Mouse (Mus musculus): ENCODE measurements around the gene Akip1. TPM values are rescaled to one million over a fixed set of nuclear protein-coding genes. Genes with fewer than 3 reads are reported as not detected.

The Akip1 gene
- total and polyA plus RNA-seq, 2 experiments from 2014 or later: 15.5 to 17.5 TPM

DNA sequence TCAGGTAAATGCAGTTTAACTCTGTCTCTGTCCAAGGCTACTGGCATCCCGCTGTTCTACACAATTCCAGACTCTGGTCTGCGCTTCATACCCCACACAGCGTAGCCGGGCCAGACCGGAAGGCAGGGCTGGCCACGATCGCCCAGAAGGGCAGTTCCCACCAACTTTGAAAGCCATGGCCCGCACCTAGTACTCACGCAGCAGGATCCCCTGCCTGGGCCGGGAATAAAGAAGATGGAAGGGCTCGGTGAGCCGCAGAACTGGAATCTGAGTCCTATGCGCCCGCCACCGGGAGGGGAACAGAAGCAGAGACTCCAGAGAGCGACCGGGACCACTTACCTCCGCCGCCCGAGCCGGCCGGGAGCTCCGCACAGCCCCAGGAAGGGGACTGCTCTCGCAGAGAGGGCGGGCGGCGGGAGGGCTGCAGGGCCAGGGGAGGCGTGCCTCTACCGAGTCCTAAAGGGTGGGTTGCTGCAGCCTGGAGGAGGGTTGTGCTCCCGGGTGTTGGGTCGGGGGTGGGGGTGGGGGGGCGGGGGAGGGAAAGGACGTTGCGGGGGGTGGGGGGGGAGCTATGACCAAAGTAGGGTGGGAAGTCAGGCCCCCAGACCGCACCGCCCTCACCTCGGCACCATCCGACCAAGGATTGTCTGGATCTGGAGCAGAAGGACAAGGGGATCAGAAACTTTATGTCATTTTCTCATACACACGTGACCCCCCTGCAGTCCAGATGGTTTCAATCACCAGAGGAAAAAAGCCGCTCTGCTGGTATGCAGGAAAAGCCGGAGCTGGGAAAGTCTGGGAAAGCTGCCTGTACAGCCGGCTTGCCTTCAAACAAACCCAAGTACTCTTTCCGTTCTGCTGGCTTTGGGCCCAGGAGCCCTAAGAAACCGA is 31.7 kb upstream of the Akip1 start:
- Histone ChIP-seq H3K9ac (peak overlapping the region; percentile 62), H3K4me1 (ENCODE audit: insufficient read depth) (no peaks in the 10 kb centered on the region; the same call in 1 of the 2 replicates), H3K4me3 (ENCODE audit: low read depth, low read length) (peak overlapping the region; percentile 56), H3K36me3 (ENCODE audit: insufficient read depth) (no peaks in the 10 kb centered on the region), H3K27ac (ENCODE audit: low read depth, low read length) (peak overlapping the region; percentile 67; the same call in 1 of the 2 replicates), H3K9me3 (ENCODE audit: low read length) (no peaks in the 10 kb centered on the region), H3K27me3 (ENCODE audit: insufficient read depth, low read length) (no peaks in the 10 kb centered on the region), H3K4me2 (ENCODE audit: low read depth) (peak overlapping the region; percentile 97)
- WGBS: under 1% methylated on average over 39 of the region's 44 CpGs
- TF ChIP-seq CTCF (IDR thresholded peaks at IDR 0.05; ENCODE audit: low read depth): no peak
- DNase-seq (peak; percentile 86), ATAC-seq (peak; percentile 92)

DNA sequence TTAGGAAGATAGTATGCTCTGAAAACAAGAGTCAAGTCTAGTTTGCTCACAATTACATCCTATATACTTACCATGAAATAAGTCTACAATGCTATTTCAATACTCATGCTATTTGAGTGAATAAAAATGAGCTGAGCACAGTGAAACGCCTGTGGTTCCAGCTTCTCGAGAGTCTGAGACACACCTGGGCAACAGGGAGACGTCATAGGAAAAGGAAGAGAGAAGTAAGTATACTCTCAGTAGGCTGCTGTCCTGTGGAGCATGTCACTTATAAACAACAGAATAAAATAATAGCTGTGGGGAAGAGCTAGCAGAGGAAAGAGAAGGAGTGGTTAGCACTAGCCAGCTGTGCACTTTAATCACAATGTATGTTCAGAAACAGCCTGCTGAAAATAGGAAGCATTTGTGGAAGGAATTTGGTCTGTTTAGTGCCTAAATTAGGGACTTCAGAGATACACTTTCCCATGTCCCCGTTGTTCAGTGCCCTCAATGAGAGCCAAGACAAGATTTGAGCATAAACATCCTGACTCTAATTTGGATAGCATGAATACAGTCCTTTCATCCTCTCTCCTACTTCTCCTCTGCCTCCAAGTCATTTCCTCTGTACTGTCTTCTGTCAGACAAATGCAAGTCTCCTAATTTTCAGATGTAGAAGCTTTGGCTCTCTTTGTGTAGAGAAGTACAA is 28.4 kb upstream of the Akip1 start:
- Histone ChIP-seq H3K9me3 (ENCODE audit: low read length) (no peaks in the 10 kb centered on the region), H3K4me2 (ENCODE audit: low read depth) (no peak overlapping the region), H3K27me3 (ENCODE audit: insufficient read depth, low read length) (no peaks in the 10 kb centered on the region), H3K27ac (ENCODE audit: low read depth, low read length) (no peak overlapping the region), H3K4me3 (ENCODE audit: low read depth, low read length) (no peak overlapping the region), H3K9ac (no peak overlapping the region), H3K4me1 (ENCODE audit: insufficient read depth) (no peaks in the 10 kb centered on the region; the same call in 1 of the 2 replicates), H3K36me3 (ENCODE audit: insufficient read depth) (no peaks in the 10 kb centered on the region)
- no peak for TF ChIP-seq CTCF (IDR thresholded peaks at IDR 0.05; ENCODE audit: low read depth)
- no peak for DNase-seq
- no peak for ATAC-seq
- WGBS: 69% methylated on average over 4 of the region's 4 CpGs

DNA sequence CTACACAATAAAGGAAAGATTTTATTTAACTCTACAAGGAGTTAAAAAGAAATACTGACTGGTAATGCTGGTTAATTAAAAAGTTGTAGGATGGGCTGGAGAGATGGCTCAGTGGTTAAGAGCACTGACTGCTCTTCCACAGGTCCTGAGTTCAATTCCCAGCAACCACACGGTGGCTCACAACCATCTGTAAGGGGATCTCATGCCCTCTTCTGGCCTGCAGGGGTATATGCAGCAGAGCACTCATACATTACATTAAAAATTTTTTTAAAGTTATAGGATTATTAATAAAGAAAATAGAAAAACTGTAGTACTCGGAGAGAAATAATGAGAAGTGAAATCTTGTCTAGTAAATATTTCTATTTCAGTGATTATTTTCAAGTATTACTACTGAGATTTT is 23.2 kb upstream of the Akip1 start:
- Histone ChIP-seq H3K9ac (no peak overlapping the region), H3K27ac (ENCODE audit: low read depth, low read length) (no peak overlapping the region), H3K4me1 (ENCODE audit: insufficient read depth) (no peaks in the 10 kb centered on the region), H3K27me3 (ENCODE audit: insufficient read depth, low read length) (no peaks in the 10 kb centered on the region), H3K4me2 (ENCODE audit: low read depth) (no peak overlapping the region), H3K9me3 (ENCODE audit: low read length) (no peaks in the 10 kb centered on the region), H3K36me3 (ENCODE audit: insufficient read depth) (no peaks in the 10 kb centered on the region), H3K4me3 (ENCODE audit: low read depth, low read length) (no peak overlapping the region)
- no peak for ATAC-seq
- no peak for TF ChIP-seq CTCF (IDR thresholded peaks at IDR 0.05; ENCODE audit: low read depth)
- 91% methylated on average over 2 of the region's 2 CpGs for WGBS
- DNase-seq: no peak

DNA sequence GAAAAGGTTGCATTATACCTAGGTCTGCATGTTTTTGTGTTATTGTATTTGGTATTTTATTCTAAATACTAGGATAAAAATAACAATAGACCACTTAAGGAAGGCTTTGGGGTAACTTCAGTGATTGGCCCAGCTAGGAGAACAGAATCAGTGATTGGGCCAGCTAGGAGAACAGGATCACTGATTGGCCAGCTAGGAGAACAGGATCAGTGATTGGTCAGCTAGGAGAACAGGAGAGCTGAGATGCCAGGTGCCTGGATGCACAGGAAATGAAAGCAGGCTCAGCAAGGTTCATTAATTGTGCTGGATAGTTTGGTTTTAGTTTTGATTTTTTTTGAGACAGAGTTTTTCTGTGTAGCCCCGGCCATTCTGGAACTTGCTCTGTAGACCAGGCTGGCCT is 22.6 kb upstream of the Akip1 start:
- ATAC-seq: no peak
- WGBS: 88% methylated on average over 1 of the region's 1 CpGs
- TF ChIP-seq CTCF (IDR thresholded peaks at IDR 0.05; ENCODE audit: low read depth): no peak

DNA sequence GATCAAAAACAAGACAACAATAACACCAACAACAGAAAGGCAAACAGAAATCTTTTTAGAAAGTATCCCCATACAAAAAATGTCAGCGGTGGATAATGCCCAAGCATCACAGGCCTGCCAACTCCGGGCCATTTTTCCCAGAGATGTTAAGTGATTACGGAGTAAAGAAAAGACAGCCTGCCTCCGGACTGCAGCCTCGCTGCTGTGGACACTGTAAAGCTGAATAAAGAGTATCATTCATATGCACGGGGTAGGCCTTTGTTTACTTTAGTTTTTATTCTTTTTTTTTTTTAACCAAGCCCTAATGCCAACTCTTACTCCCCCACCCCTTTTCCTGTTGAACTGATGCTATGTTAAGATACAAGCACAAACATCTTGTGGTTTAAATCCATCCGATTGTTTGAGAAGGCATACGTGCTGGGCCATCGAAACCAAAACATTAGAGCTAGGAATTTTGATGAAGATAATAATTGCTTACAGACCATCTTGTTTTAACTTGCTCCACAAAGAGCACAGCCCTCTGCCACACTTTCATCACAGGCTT is 16.8 kb upstream of the Akip1 start:
- H3K4me2 ChIP-seq (ENCODE audit: low read depth): no peak overlapping the region
- no peaks in the 10 kb centered on the region for H3K4me1 ChIP-seq (ENCODE audit: insufficient read depth)
- no peak for ATAC-seq
- TF ChIP-seq CTCF (IDR thresholded peaks at IDR 0.05; ENCODE audit: low read depth): no peak
- no peak overlapping the region for H3K9ac ChIP-seq
- H3K27ac ChIP-seq (ENCODE audit: low read depth, low read length): no peak overlapping the region
- H3K4me3 ChIP-seq (ENCODE audit: low read depth, low read length): no peak overlapping the region
- H3K27me3 ChIP-seq (ENCODE audit: insufficient read depth, low read length): no peaks in the 10 kb centered on the region
- H3K36me3 ChIP-seq (ENCODE audit: insufficient read depth): no peaks in the 10 kb centered on the region
- no peak for DNase-seq
- WGBS: 14% methylated on average over 9 of the region's 9 CpGs
- H3K9me3 ChIP-seq (ENCODE audit: low read length): no peaks in the 10 kb centered on the region

More for the DNA sequence above, 22.6 kb upstream of the Akip1 start:
- Histone ChIP-seq H3K4me3 (ENCODE audit: low read depth, low read length) (no peak overlapping the region), H3K27ac (ENCODE audit: low read depth, low read length) (no peak overlapping the region), H3K9ac (no peak overlapping the region), H3K9me3 (ENCODE audit: low read length) (no peaks in the 10 kb centered on the region), H3K36me3 (ENCODE audit: insufficient read depth) (no peaks in the 10 kb centered on the region), H3K4me2 (ENCODE audit: low read depth) (no peak overlapping the region), H3K4me1 (ENCODE audit: insufficient read depth) (no peaks in the 10 kb centered on the region), H3K27me3 (ENCODE audit: insufficient read depth, low read length) (no peaks in the 10 kb centered on the region)
- DNase-seq: no peak

DNA sequence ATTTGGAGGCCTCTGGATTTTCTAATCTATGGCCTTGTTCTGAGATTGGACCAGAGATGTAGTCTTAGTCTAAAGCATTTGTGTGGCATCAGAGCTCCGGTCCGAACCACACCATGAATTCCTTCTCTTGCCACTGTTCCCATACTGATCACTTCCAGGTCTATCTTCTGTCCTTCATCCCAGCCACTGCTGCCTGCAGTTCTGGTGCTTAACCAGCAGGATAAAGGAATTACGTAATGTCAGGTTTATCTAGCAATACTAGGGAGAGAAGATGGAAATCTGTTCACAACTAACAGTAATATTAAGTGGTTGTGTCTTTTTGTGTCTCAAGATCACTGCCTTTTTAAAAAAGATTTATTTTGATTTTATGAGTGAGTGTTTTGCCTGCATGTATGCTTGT is 13.4 kb upstream of the Akip1 start:
- ATAC-seq (no peak), DNase-seq (no peak)
- H3K9ac ChIP-seq: no peak overlapping the region
- no peak overlapping the region for H3K27ac ChIP-seq (ENCODE audit: low read depth, low read length)
- 94% methylated on average over 3 of the region's 3 CpGs for WGBS
- peak; percentile 43 for TF ChIP-seq CTCF (IDR thresholded peaks at IDR 0.05; ENCODE audit: low read depth)
- H3K4me1 ChIP-seq (ENCODE audit: insufficient read depth): no peaks in the 10 kb centered on the region
- no peaks in the 10 kb centered on the region for H3K9me3 ChIP-seq (ENCODE audit: low read length)
- no peak overlapping the region for H3K4me2 ChIP-seq (ENCODE audit: low read depth)
- H3K36me3 ChIP-seq (ENCODE audit: insufficient read depth): no peaks in the 10 kb centered on the region
- no peaks in the 10 kb centered on the region for H3K27me3 ChIP-seq (ENCODE audit: insufficient read depth, low read length)
- H3K4me3 ChIP-seq (ENCODE audit: low read depth, low read length): no peak overlapping the region

DNA sequence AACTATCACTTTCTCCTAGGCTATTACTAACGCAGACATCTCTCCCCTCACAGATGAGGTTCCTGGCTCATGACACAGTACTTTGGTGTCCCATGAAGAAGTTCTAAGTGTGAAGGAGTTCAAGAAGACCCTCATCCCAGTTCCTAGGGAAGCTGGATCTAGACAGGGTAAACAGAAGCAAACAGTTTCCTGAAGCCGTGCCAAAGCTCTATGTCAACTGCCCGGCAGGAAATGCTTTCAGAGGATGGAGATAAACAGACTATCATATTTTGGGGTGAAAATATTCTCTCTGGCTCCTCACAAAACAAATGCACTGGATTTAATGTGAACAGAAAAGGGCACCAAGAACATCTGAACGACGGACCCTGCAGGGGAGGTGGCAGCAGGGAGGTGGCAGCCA is 12.5 kb upstream of the Akip1 start:
- Histone ChIP-seq H3K4me3 (ENCODE audit: low read depth, low read length) (no peak overlapping the region), H3K9ac (no peak overlapping the region), H3K4me2 (ENCODE audit: low read depth) (no peak overlapping the region), H3K27me3 (ENCODE audit: insufficient read depth, low read length) (no peaks in the 10 kb centered on the region), H3K9me3 (ENCODE audit: low read length) (no peaks in the 10 kb centered on the region), H3K27ac (ENCODE audit: low read depth, low read length) (no peak overlapping the region), H3K4me1 (ENCODE audit: insufficient read depth) (no peaks in the 10 kb centered on the region), H3K36me3 (ENCODE audit: insufficient read depth) (no peaks in the 10 kb centered on the region)
- no peak for TF ChIP-seq CTCF (IDR thresholded peaks at IDR 0.05; ENCODE audit: low read depth)
- WGBS: 82% methylated on average over 5 of the region's 5 CpGs
- no peak for ATAC-seq
- DNase-seq: no peak

Measured in forebrain, postnatal 0 days (tissue).